Mouse (Mus musculus) bone marrow, adult 2 months (tissue): Measurements from ENCODE around the gene Dkk3.

ENCODE experiments used
- CTCF ChIP-seq: fragments of 200-500 bp; IDR thresholded peaks from 2 replicates; pipeline ENCODE4 v1.5.1; 2011; ENCODE audit warnings: low read length, control low read depth; ENCODE audit not compliant: control insufficient read depth, insufficient read depth
- POLR2A ChIP-seq: fragments of 200-500 bp; IDR thresholded peaks from 2 replicates; pipeline ENCODE4 v1.6.1; 2011; ENCODE audit warnings: low read depth, mild to moderate bottlenecking, control low read depth, low read length, borderline replicate concordance; ENCODE audit not compliant: control insufficient read depth

DNA sequence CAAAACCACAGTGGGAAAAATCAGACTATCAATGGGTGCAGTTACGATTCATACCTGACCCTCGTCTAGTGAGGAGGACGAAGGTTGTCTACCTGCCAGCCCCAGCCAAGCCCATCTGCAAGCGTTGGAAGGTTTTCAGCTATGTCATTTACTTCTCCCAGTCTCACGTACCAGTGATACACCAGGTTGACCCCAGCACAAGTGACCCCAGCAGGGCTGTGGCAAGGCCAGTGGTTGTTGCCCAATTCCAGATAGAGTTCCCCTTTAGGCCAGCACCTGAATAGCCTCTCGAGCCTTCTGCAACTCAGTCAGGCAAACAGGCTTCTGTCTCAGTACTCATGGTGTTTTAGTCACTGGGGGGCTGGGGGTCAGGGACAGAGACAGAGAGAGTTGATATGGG lies 48.9 kb upstream of the Dkk3 start:
- TF ChIP-seq POLR2A (no peak), CTCF (no peak)
